Mouse (Mus musculus) CH12.LX (cell line): ENCODE data around the gene Il1b.

Experiments used
- CTCF ChIP-seq, 2 experiments: IDR thresholded peaks in 1 of 2; conservative IDR thresholded peaks in 1 of 2; 2 replicates each; pipeline ENCODE4 v1.5.1; 2011 to 2012; ENCODE audit warnings: low read depth in 2 of 2, low read length in 2 of 2, improper control_type of control experiment in 1 of 2, inconsistent platforms in 1 of 2, mild to moderate bottlenecking in 1 of 2, moderate library complexity in 1 of 2
- E2F4 ChIP-seq: IDR thresholded peaks from 2 replicates; pipeline ENCODE4 v1.6.1; 2011; ENCODE audit warnings: low read depth, low read length, improper control_type of control experiment; ENCODE audit not compliant: insufficient replicate concordance
- ELF1 ChIP-seq: IDR thresholded peaks from 2 replicates; pipeline ENCODE4 v1.6.1; 2014; ENCODE audit warnings: low read depth, mild to moderate bottlenecking, inconsistent platforms, low read length, improper control_type of control experiment
- EP300 ChIP-seq: IDR thresholded peaks from 2 replicates; pipeline ENCODE4 v1.6.1; 2011; ENCODE audit warnings: low read length, improper control_type of control experiment
- ETS1 ChIP-seq: conservative IDR thresholded peaks from 2 replicates; pipeline ENCODE4 v1.6.1; 2012; ENCODE audit warnings: low read depth, mild to moderate bottlenecking, inconsistent platforms, low read length, improper control_type of control experiment, moderate library complexity
- IRF4 ChIP-seq: IDR thresholded peaks from 2 replicates; pipeline ENCODE4 v1.6.1; 2014; ENCODE audit warnings: low read depth, mild to moderate bottlenecking, inconsistent platforms, low read length, improper control_type of control experiment
- MXI1 ChIP-seq: IDR thresholded peaks from 2 replicates; pipeline ENCODE4 v1.6.1; 2011; ENCODE audit warnings: mild to moderate bottlenecking, low read depth, low read length, improper control_type of control experiment
- NELFE ChIP-seq: IDR thresholded peaks from 2 replicates; pipeline ENCODE4 v1.6.1; 2011; ENCODE audit warnings: low read depth, low read length, improper control_type of control experiment
- RAD21 ChIP-seq: IDR thresholded peaks from 2 replicates; pipeline ENCODE4 v1.6.1; 2011; ENCODE audit warnings: low read depth, mild to moderate bottlenecking, low read length, improper control_type of control experiment, moderate library complexity
- ZC3H11A ChIP-seq: IDR thresholded peaks from 2 replicates; pipeline ENCODE4 v1.6.1; 2012; ENCODE audit warnings: low read depth, mild to moderate bottlenecking, inconsistent platforms, low read length, improper control_type of control experiment

- TF ChIP-seq ELF1: no peak
- no peak for TF ChIP-seq ETS1
- TF ChIP-seq ZC3H11A: no peak
- no peak for TF ChIP-seq NELFE
- TF ChIP-seq CTCF (conservative IDR thresholded peaks at IDR 0.05 in 1 of 2, IDR thresholded peaks at IDR 0.05 in 1 of 2; ENCODE audit: low read depth in 2 of 2, low read length in 2 of 2): no peak
- no peak for TF ChIP-seq EP300
- no peak for TF ChIP-seq RAD21
- no peak for TF ChIP-seq IRF4
- TF ChIP-seq MXI1: no peak
- TF ChIP-seq E2F4: no peak
Measured at GRCm38 (mm10) chr2:129367246-129367645, 3.7 kb downstream of the Il1b start.
